Mouse (Mus musculus) retina, postnatal 7 days (tissue): ENCODE measurements around the gene Kcnq2.

Source experiments
- DNase-seq: peaks from one replicate; pipeline ENCODE4 v3.0.0-alpha.2; 2012; ENCODE audit warnings: low read depth, low spot score

The Kcnq2 gene

DNA sequence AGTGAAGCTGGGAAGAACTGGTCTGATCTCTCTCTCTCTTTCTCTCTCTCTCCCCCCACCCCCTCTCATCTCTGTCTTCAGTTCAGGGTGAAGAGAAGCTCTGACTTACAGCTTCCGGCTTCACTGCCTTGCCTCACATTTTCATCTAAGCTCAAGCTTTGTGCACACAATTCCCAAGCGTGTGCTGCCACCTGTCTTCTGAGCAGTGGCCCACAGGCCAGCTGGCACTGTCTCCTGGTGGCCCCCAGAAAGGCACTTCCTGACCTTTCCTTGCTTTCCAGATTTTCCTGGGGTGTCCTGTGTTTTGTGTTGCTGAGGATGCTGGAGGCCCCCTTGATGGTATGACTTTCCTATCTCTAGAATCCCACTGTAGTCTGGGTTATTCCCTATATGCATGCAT lies 31.0 kb downstream of the Kcnq2 start:
- DNase-seq: no peak

GRCm38 (mm10) chr2:181102161-181102560 lies 32.9 kb downstream of the Kcnq2 start:
- DNase-seq: no peak

DNA sequence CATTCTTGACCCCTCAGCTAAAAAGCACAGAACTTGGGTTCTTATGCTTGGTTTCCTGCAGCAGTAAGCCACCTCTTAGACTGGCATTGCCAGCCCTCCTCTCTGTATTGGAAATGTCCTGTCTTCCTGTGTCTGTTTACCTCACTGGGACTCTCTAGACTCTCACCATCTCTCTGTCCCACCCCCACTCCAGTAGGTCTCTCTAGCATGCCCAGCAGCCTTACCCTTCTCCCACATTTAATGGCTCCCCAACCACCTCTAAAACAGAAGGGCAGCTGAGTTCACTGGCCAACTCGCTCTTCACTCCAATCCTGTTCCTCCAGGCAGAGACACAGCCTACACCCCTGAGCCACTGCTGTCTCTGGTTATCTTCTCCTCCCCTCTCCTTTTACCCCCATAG lies 33.5 kb downstream of the Kcnq2 start:
- DNase-seq: no peak

DNA sequence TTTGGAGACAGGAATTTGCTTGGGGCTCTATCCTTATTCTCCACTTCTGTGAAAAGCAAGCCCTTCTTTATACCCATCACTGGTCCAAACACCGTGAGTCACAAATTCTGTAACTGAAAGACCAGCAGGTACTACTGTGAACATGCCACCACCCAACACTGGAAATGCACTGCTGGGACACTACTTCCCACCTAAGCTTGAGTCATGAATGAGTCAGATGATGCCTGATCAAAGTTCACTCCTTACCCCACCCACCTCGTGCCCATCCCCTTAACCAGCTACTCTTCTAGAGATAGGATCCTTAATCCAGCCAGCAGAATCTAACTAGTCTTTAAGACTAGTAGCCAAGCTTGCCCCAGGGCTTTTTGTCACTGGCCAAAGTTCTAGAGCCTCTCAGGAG lies 35.0 kb downstream of the Kcnq2 start:
- no peak for DNase-seq

DNA sequence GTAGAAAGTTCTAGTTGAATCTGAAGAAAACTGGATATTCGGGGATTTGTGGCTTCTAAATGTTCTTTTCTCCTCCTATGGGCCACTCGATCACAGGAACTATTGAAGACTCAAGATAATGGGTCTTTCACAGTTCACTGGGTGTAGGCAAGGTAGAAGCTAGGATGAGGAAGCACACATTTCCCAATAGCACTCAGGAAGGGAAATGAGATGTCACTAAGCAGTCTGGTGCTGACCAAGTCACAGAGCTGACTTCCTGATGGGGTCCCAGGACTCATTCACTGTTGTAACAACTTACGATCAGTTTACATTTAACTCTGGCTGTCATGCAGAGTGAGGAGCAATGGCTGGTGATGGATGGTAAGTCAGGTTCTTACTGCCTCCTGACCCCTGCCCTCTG lies 45.0 kb downstream of the Kcnq2 start:
- no peak for DNase-seq

- no peak for DNase-seq
These were observed 50.1 kb downstream of the Kcnq2 start for GRCm38 (mm10) chr2:181084997-181085396.

GRCm38 (mm10) chr2:181083945-181084344 lies 51.2 kb downstream of the Kcnq2 start:
- DNase-seq: no peak

- no peak for DNase-seq
These were observed 54.2 kb downstream of the Kcnq2 start for GRCm38 (mm10) chr2:181080886-181081285.

DNA sequence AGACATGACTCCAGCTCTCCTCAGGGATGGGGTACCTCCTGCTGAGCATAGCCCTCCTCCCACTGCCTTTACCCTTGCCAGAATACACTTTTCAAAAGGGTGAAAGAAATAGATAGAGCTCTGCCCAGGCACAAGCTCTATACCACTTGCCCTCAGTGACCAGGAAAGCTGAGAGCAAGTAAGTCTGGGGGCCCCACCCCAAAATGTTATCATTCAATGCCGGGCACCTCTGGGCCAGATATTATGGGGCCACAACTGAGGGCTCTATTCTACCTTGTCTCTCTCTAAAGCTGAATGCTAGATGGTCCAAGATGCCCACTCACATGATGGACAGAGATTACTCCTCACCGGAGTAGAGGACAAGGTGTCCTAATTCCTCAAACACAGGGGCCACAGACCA lies 55.6 kb downstream of the Kcnq2 start:
- no peak for DNase-seq

- no peak for DNase-seq
These were observed 56.2 kb downstream of the Kcnq2 start for GRCm38 (mm10) chr2:181078908-181079307.

GRCm38 (mm10) chr2:181075501-181075900 lies 59.6 kb downstream of the Kcnq2 start:
- no peak for DNase-seq

DNA sequence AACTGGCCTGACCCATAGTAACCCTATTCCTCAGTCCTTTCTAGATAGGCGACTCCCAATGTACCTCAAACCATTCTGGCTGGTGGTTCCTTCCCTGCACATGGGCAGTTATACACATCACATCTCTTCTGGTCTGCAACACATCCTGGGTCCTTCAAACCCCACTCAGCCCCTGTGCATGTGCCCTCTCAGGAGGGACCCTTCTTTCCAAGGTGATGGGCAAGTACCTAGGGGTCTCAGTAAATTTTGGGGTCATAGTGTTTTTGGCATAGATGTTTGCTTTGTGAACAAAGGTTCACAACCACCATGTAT lies 62.7 kb downstream of the Kcnq2 start:
- no peak for DNase-seq

DNA sequence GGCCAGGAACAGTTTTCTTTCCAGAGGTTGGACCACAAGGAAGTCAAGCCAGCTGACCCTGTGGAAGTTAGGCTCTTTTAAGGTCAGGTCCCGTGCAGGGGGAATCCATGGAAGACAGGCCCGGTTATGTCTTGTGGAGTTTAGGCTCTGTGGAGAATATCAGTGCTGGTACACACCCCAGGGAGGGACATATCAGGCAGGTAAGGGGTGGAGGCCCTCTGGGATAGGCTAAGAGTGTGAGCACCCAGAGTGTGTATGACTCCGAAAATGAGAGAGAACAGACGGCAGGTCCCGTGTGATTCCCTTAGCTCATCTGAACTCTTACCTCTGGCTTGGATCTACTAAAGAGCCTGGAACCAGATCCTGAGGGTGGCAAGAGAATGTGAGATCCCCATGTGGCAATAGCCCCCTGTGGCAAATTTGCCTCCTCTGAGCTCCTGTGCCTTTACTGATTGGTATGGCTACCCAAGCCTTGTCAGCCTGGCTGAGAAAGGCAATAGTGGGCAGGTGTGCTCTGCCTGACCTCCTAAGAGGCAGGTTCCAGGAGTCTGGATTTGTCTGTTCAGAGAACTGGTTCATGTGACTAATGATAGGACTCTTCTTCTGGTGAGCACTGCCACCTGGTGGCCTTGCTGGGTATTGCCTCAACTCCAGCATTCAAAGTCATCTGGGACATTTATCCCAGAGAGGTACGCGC lies 63.2 kb downstream of the Kcnq2 start:
- DNase-seq: peak; percentile 75

- no peak for DNase-seq
These were observed 65.0 kb downstream of the Kcnq2 start for GRCm38 (mm10) chr2:181070136-181070535.

- no peak for DNase-seq
These were observed 66.6 kb downstream of the Kcnq2 start for GRCm38 (mm10) chr2:181068499-181068898.

DNA sequence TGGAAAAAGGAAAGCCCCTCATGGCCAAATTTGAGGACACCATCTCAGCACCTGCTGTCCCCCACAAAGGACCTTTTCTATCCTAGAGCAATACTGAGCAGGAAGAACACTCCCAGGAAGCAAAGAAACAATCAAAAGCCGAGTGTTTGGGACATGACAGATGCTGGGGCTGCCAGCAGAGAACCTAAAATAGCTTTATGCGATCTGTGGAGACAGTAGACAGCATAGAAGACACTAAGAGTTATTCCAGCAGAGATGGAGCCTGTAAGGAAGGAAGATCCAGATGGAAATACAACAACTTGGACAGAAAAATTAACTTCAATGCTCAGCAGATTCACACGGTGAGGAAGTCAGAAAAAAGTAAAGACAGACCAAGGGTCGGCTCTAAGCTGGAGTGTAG lies 69.3 kb downstream of the Kcnq2 start:
- DNase-seq: no peak

DNA sequence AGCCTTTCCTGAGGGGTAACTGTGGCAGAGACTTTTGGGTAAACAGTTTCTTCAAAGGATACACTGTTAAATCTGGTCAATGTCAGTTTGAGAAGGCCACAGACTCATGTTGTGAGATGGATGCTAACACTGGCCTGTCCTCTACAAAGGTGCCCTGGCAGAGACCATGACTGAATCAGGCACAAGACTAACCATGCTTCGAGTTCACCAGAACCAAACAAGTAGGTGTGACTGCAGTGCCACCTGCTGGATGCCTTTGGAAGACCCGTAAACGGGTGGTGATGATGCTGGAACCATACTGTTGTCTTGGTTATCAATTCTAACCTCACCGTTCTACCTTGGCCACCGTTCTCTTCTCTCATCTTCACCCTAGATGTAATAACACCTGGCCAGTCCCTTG lies 75.0 kb downstream of the Kcnq2 start:
- peak; percentile 73 for DNase-seq

- DNase-seq: no peak
These were observed 76.9 kb downstream of the Kcnq2 start for GRCm38 (mm10) chr2:181058193-181058592.

GRCm38 (mm10) chr2:181057341-181057740 lies 77.8 kb downstream of the Kcnq2 start:
- no peak for DNase-seq

DNA sequence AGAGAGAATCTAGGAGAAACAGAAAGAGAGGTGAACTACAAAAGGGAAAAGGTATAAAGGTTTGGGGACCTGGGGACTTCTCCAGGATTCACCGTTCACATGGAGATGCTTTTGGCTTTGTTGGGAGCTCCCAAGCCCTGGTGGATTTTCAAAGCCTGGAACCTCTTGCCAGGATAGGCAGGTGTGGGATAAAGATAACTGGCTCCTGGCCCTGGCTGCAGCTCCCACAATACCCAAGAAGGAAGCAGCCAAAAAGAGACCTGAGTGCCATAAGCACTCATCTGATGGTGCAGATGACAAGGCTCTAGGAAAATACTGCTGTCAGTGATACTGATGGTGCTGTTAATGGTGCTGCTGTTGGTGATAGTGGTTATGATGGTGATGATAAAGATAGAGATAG lies 82.9 kb downstream of the Kcnq2 start:
- DNase-seq: no peak

DNA sequence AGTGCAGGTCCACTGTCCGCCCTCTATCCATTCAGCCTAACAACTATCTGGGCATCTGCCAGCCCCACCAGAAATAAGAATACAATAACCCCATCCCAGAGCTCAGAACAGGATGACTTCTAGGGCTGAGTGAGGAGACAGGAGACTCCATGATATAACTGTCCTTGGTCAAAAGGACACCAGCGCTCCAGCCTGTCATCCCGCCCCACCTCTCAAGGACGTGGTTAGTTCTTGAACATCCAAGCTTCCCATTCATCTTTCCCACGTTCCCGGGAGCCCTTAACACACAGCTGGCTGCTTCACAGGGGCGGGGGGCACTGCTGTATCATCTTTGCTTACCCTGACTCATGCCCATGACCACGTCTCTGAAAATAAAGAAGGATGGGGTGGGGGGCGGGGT lies 86.1 kb downstream of the Kcnq2 start:
- DNase-seq: no peak

DNA sequence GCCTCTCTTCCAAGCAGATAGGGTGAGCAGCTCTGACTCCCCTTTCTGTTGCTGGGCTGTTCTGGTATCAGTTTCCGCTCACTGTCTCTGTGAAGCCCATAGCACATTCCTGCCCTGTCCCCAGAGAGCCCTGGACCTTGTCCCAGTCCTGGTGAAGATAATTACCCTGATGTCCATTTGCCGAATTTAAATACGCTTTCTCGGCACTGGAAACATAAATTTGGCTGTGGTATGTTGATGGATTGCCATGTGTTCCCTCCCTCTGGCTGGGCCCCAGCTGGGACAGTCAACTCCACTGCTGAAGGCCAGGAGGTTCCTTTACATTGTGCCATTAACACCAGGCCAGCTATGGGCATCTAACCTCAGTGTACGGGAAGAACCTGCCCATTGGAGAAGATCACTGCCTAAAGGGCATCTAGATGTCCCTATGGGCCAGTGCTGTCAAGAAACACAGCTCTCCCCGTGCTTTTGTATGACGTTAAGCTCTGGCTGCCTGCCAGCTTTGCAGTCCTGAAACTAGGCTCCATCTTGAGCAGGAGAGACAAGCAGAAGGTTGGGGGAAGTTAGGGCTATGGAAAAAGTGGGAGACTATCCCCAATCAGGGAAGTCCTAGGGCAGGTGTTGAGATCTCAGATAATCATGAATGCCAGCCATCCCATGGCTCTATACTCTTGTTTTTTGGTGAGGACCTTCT lies 86.7 kb downstream of the Kcnq2 start:
- no peak for DNase-seq

DNA sequence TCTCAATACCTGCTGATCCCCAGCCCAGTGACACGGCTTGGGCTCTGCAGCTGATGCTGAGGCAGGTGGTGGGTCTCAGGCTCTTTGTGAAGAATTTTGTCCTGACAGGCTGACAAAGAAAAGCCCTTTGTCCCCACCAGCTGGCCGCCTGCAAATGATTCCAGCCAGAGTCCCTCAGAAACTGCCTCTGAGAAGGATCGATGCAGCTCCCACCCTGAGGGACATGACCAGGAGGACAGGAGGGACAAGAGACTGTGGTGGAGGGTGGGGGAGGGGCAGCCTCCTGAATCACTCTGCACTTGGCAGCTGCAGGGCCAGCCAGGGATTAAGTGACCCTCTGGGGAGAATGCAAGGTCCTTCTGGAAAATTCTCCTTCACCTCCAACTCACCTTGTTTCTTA lies 91.1 kb downstream of the Kcnq2 start:
- DNase-seq: no peak

DNA sequence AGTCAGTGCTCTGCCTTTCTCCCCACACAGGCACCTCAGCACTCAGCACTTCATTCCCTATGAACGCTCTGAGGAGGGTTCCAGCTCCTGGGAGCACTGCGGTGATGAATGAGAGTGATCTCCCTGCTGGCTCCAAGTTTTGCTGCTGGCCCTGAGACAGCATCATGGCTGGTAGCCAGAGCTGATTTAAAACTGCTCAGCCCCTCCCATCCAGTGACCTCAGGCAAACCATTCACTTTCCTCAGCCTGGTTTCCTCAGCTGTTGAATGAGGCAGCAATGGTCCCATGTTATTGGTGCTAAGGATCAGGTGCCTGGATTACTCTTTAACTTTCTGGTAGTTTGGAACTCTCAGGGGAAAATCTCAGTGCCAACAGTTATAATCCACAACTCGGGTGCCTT lies 91.7 kb downstream of the Kcnq2 start, which contains the start of gene Chrna4:
Gene Chrna4, minus strand, starts transcription at position 110 of the 400 bp plus-strand sequence.
- DNase-seq: no peak
